Mouse (Mus musculus) sigmoid colon, adult 10 weeks (tissue): ENCODE measurements around the gene Sis. TPM values are rescaled to one million over a fixed set of nuclear protein-coding genes. Genes with fewer than 3 reads are reported as not detected.

Source experiments
- polyA plus RNA-seq: library from polyadenylated mRNA; stranded (reverse); fragments of 350-450 nt; fragmentation: Illumina TruSeq; extraction: RNeasy Lipid Tissue Mini Kit (QIAGEN cat#74804); gene quantifications from one replicate; pipeline ENCODE4 v1.2.3, GENCODE M21; 2014; ENCODE audit warnings: low read depth, low replicate concordance

Sis gene
- 0.60 TPM for polyA plus RNA-seq

GRCm38 (mm10) chr3:72967675-72968074 lies at the start of gene Sis:
Sis (minus strand) TSS chr3:72967863.

Other genes starting within 250 kb of the Sis start
- gene Slitrk3, start 89.9 kb upstream of the Sis start, polyA plus RNA-seq: 0.57 TPM